Mouse (Mus musculus) embryo, embryonic 10 days (tissue): ENCODE measurements around the gene Lst1.

Experiments
- DNase-seq: peaks from one replicate; pipeline ENCODE4 v3.0.0-alpha.2; 2015; ENCODE audit warnings: low spot score

Lst1 gene

DNA sequence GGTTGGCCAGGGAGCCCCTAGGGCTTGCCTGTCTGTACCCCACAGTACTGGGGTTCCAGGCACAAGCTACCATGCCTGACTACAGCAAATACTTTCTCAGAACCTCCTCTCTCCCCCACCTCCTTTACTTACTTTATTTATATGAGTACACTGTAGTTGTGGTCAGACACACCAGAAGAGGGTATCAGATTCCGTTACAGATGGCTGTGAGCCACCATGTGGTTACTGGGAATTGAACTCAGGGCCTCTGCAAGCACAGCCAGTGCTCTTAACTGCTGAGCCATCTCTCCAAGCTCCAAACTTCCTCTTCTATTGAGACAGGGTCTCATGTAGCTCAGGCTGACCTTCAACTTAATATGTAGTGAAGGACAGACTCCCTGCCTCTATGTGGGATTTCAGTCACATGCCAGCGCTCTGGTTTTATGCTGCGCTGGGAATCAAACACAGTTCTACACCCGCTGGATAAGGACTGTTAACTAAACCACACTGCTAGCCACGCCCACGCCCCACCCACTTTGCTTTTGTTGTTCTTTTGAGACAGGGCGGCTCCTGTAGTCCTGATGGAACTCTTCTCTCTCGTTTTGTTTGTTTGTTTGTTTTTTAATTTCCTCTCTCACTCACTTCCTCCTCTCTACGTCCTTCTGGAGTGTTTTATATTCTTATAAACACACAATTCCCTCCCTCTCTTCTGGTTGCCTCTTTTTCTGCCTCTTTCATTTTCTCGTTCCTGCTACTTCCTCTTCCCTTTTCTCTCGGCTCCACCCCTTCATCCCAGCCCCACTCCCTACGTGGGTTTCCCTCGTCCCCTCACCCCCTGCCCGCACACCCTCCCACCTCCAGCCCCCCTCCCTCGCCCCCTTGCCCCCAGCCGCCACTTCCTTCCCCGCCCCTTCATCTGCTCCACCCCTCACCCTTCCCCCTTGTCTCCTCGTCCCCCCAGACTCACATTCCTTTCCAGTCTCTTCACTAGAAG, 2.3 kb downstream of the Lst1 start:
- DNase-seq: peak; percentile 83

DNA sequence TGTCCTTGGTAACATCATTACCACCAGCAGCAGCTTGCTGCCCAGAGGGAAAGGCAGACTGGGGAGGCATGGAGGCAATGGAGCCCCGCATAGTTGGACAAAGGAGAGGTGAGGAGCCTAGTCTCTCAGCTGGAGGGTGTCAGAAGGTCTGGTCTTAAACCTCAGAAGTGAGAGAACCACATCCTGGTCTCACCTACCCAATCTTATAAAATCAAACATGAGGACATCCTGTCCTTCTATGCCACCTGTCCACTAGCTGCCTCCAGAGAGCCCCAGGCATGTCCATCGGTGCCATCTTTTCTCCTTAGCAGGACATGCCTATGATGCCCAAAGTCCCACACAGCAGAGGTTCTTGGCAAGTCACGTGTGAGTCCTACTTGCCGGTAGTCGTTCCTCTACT, 8.1 kb downstream of the Lst1 start:
- no peak for DNase-seq

DNA sequence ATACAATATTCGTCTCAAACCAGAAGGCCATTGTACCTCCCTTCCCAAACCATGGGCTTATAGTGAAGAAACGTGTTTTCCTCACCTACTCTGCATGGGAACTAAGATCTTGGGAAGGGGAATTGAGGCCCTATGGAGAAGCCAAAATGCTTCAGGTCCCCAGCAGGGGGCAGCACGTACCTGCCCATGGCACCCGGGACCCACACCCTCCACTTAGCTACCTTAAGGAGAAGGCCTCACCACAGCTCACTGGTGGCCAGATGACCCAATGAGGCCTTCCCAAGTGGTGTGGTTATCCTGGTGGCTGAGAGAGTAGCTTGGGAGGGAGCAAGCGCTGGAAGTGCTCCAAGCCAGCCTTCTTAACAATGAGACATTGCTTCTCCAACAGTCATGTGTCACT, 9.7 kb downstream of the Lst1 start:
- DNase-seq: peak; percentile 85

DNA sequence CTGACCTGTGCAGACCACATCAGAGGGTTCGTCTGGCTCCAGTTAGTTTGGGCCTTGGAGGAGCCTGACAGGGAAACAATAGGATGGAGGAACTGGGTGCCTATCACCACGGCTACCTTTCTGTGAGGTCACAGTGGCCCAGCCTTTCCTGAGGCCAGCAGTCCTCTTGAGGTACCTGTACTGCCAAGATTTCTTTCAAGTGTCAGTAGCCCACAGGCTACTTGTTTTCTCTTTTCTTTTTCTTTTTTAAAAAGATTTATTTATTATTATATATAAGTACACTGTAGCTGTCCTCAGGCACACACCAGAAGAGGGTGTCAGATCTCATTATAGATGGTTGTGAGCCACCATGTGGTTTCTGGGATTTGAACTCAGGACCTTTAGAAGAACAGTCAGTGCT, 12.3 kb downstream of the Lst1 start, which contains the start of gene Aif1:
Gene Aif1 (minus strand): TSS at position 101 of the 400 bp plus-strand sequence.
- DNase-seq: no peak

- DNase-seq: no peak
Observed at GRCm38 (mm10) chr17:35175382-35175781, 12.9 kb downstream of the Lst1 start.

DNA sequence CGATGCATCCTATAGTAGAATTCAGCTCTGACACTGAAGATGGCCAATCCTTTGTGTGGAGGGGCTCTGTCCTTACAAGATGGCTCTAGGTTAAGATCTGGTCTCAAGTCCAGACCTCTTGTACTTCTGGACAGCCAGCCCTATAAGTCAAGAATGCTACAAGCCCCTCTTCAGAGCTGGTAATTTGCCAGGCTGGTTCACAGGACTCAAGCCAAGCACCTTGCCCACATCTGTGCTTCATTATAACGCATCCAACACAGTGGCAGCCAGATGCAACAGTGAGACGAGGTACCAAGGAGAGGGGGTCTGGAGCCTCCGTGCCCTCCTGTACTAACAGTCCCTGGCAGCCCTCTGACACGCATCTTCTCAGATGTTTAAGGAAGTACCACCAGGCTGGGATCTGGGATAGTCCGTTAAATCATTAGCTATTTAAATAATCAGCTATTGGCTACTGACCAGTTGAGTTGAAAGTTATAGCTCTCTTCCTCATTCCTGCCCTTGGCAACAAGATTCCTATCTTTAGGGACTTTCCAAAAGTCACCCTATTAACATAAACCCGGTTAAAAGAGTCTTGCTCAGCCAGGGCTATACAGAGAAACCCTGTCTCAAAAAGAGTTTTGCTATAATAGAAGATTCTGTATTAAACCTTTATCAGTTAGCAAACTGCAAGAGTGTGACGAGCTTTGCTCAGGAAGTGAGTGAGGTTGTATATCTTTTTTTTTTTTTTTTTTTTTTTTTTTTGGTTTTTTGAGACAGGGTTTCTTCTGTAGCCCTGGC, 13.8 kb downstream of the Lst1 start:
- no peak for DNase-seq

GRCm38 (mm10) chr17:35173329-35173728, 14.9 kb downstream of the Lst1 start:
- DNase-seq: no peak

- no peak for DNase-seq
Observed at GRCm38 (mm10) chr17:35172445-35173234, 15.6 kb downstream of the Lst1 start.

GRCm38 (mm10) chr17:35168541-35169207, 19.6 kb downstream of the Lst1 start:
- DNase-seq: peak; percentile 79

DNA sequence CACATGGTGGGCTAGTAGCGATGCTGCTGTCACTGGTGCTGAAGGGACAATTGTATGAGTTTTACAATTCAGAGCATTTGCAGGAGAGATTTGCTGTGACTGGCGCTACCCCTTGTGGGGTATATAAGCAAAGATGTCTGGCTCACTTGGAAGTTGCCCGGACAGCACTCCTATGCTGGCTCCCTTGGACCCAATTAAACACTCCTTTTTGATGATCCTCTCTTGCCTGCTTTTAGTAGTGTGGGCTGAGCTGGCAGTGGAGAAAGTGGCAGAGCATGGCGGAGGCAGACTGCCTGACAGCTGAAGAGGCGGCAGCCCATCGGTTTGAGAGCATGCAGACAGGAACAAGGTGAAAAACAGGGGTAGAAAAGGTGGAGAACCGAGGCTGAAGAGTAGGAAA, 20.4 kb downstream of the Lst1 start:
- DNase-seq: no peak

DNA sequence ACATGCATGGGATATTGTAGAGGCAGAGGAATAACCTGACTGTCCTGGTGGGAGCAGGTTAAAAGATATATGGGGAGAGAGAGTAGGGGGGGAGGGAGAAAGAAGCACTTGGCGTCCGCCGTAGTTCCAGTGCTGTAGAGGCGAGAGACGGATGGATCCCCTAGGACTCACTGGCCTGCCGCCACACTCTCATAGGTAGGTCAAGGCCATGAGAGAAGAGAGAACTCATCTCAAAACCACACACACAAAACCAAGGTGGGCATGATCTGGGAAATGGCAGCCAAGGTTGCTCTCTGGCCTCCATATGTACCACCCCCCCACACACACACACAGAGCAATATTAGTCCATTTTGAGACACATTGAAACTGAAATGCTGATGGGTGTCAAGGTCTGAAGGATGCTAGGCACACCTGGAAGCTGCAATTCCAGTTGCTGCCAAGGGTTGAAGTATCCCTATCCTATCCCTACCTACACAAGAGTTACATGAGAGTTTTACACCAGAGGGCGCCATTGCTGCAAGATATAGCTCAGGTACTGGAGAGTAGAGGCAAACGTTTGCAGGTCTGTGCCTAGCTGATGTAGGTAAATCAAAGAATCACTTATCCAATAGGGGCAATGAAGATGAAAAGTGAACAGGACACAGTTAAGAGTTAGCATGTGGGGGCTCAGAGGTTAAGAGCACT, 21.7 kb downstream of the Lst1 start:
- DNase-seq: peak; percentile 87

GRCm38 (mm10) chr17:35165451-35166155, 22.6 kb downstream of the Lst1 start:
- DNase-seq: no peak

DNA sequence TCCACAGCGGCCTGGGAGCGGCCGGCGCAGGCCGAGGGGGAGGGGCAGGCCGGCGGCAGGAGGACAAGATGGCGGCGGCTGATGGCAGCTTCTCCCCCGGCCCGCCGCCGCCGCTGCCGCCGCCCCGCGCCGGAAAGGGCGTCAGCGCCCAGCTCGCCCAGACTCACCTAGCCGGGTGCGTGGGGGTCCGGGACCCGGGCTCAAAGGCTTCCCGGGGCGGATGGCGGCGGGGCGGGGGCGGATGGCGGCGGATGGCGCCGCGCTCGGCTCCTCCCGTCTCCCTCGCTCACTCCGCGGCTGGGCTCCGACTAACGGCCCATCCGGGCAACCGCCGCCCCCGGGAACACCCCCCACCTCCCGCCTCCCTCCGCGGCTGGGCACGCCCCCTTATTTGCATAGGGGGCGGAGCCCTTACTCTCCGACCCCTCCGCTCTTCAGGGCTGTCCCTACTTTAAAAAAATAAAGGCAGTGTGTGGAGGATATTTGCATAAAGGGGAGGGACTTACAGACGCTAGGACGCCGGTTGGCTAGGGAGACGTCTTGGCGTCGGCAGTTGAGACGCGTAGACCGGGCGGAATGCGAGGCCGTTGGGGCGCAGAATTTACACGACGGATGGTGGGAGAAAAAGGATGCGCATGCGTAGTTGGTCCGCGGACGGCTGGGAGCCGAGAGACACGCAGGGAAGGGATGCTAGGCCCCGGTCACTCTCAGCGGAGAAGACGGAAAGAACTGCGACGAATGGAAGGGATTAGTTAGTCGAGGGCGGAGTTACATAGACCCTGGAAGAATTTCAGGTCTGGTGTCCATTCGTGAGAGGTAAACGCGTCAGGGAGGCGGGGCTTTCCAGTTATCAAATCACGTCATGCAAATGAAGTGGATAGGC, 23.4 kb downstream of the Lst1 start, which contains the start of gene Prrc2a:
Gene Prrc2a (minus strand): TSS at position 330 of the 883 bp plus-strand sequence.
- DNase-seq: peak; percentile 100

- no peak for DNase-seq
Observed at GRCm38 (mm10) chr17:35164218-35164567, 24.0 kb downstream of the Lst1 start.

DNA sequence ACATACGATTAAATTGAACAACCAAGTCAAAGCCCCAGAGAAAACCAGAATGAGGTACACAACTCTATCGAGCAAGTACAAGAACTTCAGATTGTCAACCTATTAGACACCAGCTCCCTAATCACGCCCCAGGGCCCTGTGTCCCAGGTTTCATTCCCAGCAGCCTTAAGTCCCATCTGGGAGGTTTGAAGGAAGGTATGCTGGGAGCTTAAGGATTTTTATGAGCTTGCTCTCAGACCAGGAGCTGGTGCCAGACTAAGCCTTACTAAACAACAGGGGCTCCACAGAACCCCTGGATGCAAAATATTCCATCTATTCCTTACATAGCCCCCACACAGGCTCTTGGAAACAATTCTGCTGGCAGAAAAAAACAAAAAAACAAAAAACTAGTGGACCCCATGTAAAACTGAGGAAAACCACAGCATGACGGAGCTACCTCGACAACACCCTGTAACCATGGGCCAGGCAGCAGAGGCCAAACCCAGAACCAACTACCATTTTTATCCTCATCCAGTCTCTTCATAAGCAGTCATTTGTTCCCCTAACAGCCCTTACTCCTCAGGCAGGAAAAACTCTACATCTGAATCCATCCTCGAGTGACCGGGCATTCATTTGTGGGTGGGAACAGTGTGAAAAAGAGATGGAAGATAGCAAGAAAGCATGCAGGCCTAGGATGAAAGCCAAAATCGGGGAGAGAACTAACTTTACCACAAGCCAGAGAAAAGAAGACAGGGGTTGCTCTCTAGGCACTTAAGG, 24.7 kb downstream of the Lst1 start:
- DNase-seq: no peak

GRCm38 (mm10) chr17:35162730-35163129, 25.5 kb downstream of the Lst1 start:
- no peak for DNase-seq

DNA sequence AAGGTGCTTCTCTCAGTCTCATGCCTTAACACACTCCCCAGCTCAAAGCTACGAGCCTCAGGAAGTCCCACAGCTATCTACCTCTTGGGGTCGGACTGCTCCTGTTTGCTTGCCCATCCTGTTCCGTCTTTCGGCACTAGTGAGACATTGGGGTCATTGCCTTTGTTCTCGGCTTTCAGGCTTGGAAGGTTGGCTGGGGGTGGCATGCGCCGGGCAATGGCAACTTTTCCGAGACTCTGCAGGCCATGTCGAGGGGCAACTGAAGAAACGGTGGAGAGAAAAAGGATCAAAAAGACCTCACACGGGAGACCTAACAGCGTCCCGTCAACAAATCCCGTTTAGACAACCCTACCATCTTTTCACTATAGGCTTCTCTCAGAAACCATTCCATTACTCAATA, 26.1 kb downstream of the Lst1 start:
- no peak for DNase-seq

- no peak for DNase-seq
Observed at GRCm38 (mm10) chr17:35161421-35161820, 26.8 kb downstream of the Lst1 start.

- DNase-seq: no peak
Observed at GRCm38 (mm10) chr17:35159638-35160037, 28.6 kb downstream of the Lst1 start.
